Mouse (Mus musculus) hindbrain, postnatal 0 days (tissue): Measurements from ENCODE around the gene Epha6. TPM values are rescaled to one million over a fixed set of nuclear protein-coding genes. Genes with fewer than 3 reads are reported as not detected.

ENCODE experiments used
- ATAC-seq: fragments of 200-750 bp; cut with Nextera tagmentation; 2 replicates; pipeline ENCODE4 v1.8.0; 2017; ENCODE audit warnings: mild to moderate bottlenecking, moderate TSS enrichment, moderate library complexity
- DNase-seq: peaks from one replicate; pipeline ENCODE4 v3.0.0-alpha.2; 2015; ENCODE audit warnings: low spot score
- H3K27ac ChIP-seq: fragments of 300-500 bp; sonication (generic); 2 replicates; pipeline ENCODE4 v1.5.1; 2014; ENCODE audit warnings: mild to moderate bottlenecking
- H3K27me3 ChIP-seq: fragments of 300-500 bp; sonication (generic); 2 replicates; pipeline ENCODE4 v1.6.1; 2014; ENCODE audit warnings: low read length, mixed read lengths; ENCODE audit not compliant: insufficient read depth
- H3K36me3 ChIP-seq: fragments of 300-500 bp; sonication (generic); 2 replicates; pipeline ENCODE4 v1.6.1; 2014; ENCODE audit warnings: low read length, mixed read lengths; ENCODE audit not compliant: insufficient read depth
- H3K4me1 ChIP-seq: fragments of 300-500 bp; sonication (generic); 2 replicates; pipeline ENCODE4 v1.6.1; 2014; ENCODE audit warnings: antibody characterized with exemption, low read length, mixed read lengths; ENCODE audit not compliant: insufficient read depth
- H3K4me2 ChIP-seq: fragments of 300-500 bp; sonication (generic); 2 replicates; pipeline ENCODE4 v1.6.1; 2014; ENCODE audit warnings: low read depth, mild to moderate bottlenecking, low read length, moderate library complexity, mixed read lengths
- H3K4me3 ChIP-seq: fragments of 300-500 bp; sonication (generic); 2 replicates; pipeline ENCODE4 v1.5.1; 2014; ENCODE audit warnings: low read length
- H3K9ac ChIP-seq: fragments of 300-500 bp; sonication (generic); replicated peaks from 2 replicates; pipeline ENCODE4 v1.6.1; 2014; ENCODE audit warnings: mild to moderate bottlenecking, low read length, moderate library complexity, mixed read lengths
- H3K9me3 ChIP-seq: fragments of 300-500 bp; sonication (generic); 2 replicates; pipeline ENCODE4 v1.6.1; 2016; ENCODE audit warnings: low read length, mixed read lengths
- CTCF ChIP-seq: IDR thresholded peaks from 2 replicates; pipeline ENCODE4 v1.5.1; 2016; ENCODE audit warnings: antibody characterized with exemption, control low read depth, low read depth
- WGBS: fragments of 180-500 bp; shearing (Covaris S2); extraction: QIAGEN DNeasy Blood & Tissue Kit; methylation state at CpG from one replicate; pipeline ENCODE4 v1.1.7; 2014; 5-methylcytosine and 5-hydroxymethylcytosine counted together
- polyA plus RNA-seq: library from polyadenylated mRNA; unstranded; fragments of >200 nt; fragmentation: Nextera tagmentation; extraction: Ambion mirVana; gene quantifications from 2 replicates; pipeline ENCODE4 v1.2.1, GENCODE M21; 2015
- total RNA-seq: library from RNA; depleted of rRNA; stranded (reverse); fragments of >200 nt; gene quantifications from 2 replicates; pipeline ENCODE4 v1.2.3, GENCODE M21; 2014

The Epha6 gene
- total and polyA plus RNA-seq, 2 experiments from 2014 or later, result 7.2 to 20.6 TPM

DNA sequence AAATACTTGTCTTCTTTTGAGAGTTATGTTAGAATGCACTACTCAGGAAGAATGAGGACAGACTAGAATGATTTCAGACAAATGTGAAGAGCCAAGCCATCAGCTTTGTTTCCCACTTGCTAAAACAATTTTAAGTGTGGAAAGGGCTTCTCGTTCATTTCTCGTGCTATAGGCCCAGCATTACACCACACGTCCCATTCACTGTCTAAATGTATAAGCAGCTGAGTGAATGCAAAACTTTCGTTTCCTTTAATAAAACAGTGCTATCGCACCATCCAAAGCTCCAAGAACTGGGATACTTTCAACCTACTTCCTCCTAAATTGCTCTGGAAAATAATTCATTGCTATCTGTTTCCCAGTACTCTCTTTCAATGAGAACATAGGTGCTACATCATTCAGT is 916.2 kb downstream of the Epha6 start:
- TF ChIP-seq CTCF, result no peak
- Histone ChIP-seq H3K36me3 (no peaks in the 10 kb centered on the region), H3K9ac (no peak overlapping the region), H3K9me3 (no peaks in the 10 kb centered on the region), H3K27me3 (no peaks in the 10 kb centered on the region), H3K27ac (no peak overlapping the region), H3K4me1 (no peaks in the 10 kb centered on the region), H3K4me2 (no peak overlapping the region), H3K4me3 (no peak overlapping the region)
- WGBS, result 90% methylated on average over 5 of the region's 5 CpGs
- DNase-seq (no peak), ATAC-seq (no peak)

DNA sequence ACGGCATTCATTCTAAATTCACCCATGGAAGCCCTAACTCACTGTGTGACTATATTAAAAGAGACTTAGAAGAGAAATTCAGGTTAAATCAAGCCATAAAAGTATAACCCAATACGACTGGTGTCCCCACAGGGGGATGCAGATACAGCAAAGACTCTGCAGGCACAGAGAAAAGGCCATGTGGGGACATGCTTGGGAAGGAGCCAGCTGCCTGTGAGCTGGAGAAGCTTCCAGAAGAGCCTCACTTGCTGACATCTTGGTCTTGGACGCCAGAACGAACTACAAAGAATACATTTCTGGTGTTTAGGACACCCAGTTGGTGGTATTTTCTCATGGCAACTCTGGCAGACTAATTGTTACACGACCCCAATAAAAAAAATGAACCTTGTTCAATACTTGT is 920.2 kb downstream of the Epha6 start:
- no peaks in the 10 kb centered on the region for H3K36me3 ChIP-seq
- no peak overlapping the region for H3K27ac ChIP-seq
- no peaks in the 10 kb centered on the region for H3K27me3 ChIP-seq
- peak; percentile 26 for DNase-seq
- 56% methylated on average over 5 of the region's 5 CpGs for WGBS
- no peak for ATAC-seq
- H3K4me2 ChIP-seq, result no peak overlapping the region
- H3K4me1 ChIP-seq, result no peaks in the 10 kb centered on the region
- no peaks in the 10 kb centered on the region for H3K9me3 ChIP-seq
- H3K4me3 ChIP-seq, result no peak overlapping the region
- TF ChIP-seq CTCF, result no peak
- no peak overlapping the region for H3K9ac ChIP-seq

DNA sequence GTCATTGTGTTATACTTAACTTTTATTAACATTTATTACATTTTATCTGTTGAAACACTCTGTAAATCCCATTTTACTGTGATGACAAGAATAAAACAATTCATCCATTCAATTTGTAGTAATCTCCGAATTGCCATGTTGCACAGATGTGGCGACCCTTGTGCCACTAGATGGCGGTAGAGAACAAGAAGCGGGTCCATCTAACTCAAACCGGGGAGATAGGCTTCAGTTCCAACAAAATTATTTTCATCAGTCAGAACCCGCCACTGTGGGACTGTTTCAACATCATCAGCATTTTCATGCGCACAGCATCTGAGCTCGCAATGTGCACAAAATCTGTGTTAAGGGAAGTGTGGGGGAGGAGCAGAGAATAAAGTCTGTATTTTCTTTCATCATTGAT is 921.9 kb downstream of the Epha6 start:
- ATAC-seq (peak; percentile 92), DNase-seq (peak; percentile 95)
- under 1% methylated on average over 8 of the region's 8 CpGs for WGBS
- H3K9me3 ChIP-seq, result no peaks in the 10 kb centered on the region
- no peaks in the 10 kb centered on the region for H3K36me3 ChIP-seq
- peak; percentile 98 for TF ChIP-seq CTCF
- no peak overlapping the region for H3K9ac ChIP-seq
- no peak overlapping the region for H3K4me3 ChIP-seq
- H3K27ac ChIP-seq, result no peak overlapping the region
- no peaks in the 10 kb centered on the region for H3K27me3 ChIP-seq
- peak overlapping the region; percentile 31 for H3K4me2 ChIP-seq
- no peaks in the 10 kb centered on the region for H3K4me1 ChIP-seq

DNA sequence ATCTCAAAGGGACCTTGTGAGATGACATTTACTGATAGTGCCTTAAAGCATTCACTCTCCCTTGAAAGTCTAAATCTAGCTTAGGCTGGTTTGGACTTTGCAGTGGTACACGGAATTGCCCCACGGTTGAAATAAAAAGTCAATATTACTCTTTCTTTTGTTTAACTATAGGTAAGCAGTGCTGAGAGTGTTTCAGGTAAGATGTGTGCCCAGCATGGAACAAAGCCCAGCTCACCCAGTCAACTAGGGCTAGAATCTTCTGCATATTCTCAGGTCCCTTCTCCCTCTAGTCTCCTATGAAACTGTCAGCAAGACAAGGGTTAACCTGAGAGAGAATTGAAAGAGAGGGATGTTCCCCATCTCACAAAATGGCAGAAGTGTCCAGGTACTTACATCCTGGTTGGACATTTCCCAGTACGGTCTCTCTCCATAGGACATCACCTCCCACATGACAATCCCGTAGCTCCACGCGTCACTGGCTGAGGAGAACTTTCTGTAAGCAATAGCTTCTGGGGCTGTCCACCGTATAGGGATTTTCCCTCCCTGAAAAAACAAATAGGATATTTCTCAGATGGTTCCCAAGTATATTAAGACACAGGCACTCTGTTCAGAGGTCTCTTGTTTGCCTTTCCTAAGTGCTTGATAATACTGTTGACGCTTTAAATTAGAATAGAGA is 923.0 kb downstream of the Epha6 start:
- WGBS, result 88% methylated on average over 8 of the region's 8 CpGs
- Histone ChIP-seq H3K4me1 (no peaks in the 10 kb centered on the region), H3K27ac (no peak overlapping the region), H3K27me3 (no peaks in the 10 kb centered on the region), H3K4me3 (no peak overlapping the region), H3K9me3 (no peaks in the 10 kb centered on the region), H3K36me3 (no peaks in the 10 kb centered on the region), H3K9ac (no peak overlapping the region), H3K4me2 (no peak overlapping the region)
- no peak for TF ChIP-seq CTCF
- ATAC-seq (no peak), DNase-seq (no peak)

DNA sequence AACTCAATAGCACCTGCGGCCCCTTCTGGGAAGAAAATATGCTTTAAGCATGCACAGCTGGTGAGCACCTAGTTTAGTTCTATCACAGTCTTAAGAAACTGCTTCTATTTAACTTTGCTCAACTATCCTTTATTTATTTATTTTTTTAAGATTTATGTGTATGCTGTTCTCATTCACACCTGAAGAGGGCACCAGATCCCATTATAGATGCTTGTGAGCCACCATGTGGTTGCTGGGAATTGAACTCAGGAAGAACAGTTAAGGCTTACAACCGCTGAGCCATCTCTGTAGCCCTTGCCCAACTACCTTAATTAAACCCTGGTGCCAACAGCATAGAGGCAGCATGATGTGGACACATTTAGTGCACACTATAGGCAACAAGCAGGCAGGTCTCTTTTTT is 938.4 kb downstream of the Epha6 start:
- Histone ChIP-seq H3K27ac (no peak overlapping the region), H3K9me3 (no peaks in the 10 kb centered on the region), H3K36me3 (no peaks in the 10 kb centered on the region), H3K9ac (no peak overlapping the region), H3K4me3 (no peak overlapping the region), H3K4me2 (no peak overlapping the region), H3K27me3 (no peaks in the 10 kb centered on the region), H3K4me1 (no peaks in the 10 kb centered on the region)
- DNase-seq (no peak), ATAC-seq (no peak)
- 84% methylated on average over 2 of the region's 2 CpGs for WGBS
- peak; percentile 11; the same call in 1 of the 2 replicates for TF ChIP-seq CTCF

DNA sequence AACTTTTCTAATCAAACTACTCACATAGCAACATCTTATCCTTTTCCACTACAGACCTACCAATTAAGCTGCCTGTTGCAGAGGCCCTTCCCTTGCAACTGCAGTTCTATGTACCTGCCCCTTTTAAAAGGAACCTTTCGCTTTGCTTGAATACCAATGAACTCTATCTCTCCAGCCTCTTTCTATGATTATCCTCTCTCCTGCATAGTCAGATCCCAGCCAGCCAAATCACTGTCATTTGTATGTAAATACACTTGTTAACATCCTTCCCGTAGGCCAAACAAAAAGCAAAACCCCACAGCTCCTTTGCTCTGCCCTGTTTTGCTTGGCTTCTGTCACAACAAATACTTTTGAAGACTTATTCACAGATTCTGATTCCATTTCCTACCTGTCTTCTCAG is 961.6 kb downstream of the Epha6 start:
- Histone ChIP-seq H3K27ac (no peak overlapping the region), H3K4me3 (no peak overlapping the region), H3K4me1 (no peaks in the 10 kb centered on the region), H3K27me3 (no peaks in the 10 kb centered on the region), H3K9ac (no peak overlapping the region), H3K4me2 (no peak overlapping the region), H3K9me3 (no peaks in the 10 kb centered on the region), H3K36me3 (no peaks in the 10 kb centered on the region)
- TF ChIP-seq CTCF, result no peak
- DNase-seq, result no peak
- WGBS, result 45% methylated on average over 2 of the region's 2 CpGs
- ATAC-seq, result no peak

DNA sequence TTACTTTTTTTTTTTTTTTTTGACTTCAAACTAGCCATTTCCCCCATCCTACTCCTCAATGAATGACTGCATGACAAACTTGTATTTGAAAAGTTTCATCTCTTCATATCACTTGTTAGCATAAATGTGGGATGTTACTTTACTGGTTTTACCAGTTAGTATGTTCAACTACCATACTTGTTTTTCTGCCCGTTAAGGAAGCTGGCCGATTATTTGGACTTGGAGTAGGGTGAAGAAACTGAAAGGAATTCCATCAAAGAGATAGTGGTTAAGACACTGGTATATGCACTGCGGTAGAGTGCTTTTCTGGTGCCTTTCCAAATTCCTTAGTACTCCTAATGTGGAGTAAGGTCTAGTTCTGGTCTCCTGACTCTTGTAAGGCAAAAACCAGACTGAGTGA is 965.3 kb downstream of the Epha6 start:
- H3K4me1 ChIP-seq, result no peaks in the 10 kb centered on the region
- no peak for ATAC-seq
- no peaks in the 10 kb centered on the region for H3K36me3 ChIP-seq
- H3K27me3 ChIP-seq, result no peaks in the 10 kb centered on the region
- no peak for DNase-seq
- peak overlapping the region; percentile 93; the same call in 1 of the 2 replicates for H3K27ac ChIP-seq
- H3K9me3 ChIP-seq, result no peaks in the 10 kb centered on the region
- no peak overlapping the region for H3K9ac ChIP-seq
- H3K4me2 ChIP-seq, result peak overlapping the region; percentile 57
- TF ChIP-seq CTCF, result no peak
- H3K4me3 ChIP-seq, result no peak overlapping the region; the same call in 1 of the 2 replicates
- WGBS, result 89% methylated on average over 3 of the region's 3 CpGs
